8 mouse cellular contexts compared by ENCODE assay signal in genomic region chr6:113103765-113104164, GRCm38 (mm10). TPM values are rescaled to one million over a fixed set of nuclear protein-coding genes. Genes with fewer than 3 reads are reported as not detected.
DNase-seq lines count a peak whose midpoint lies in the region; ATAC-seq and TF ChIP-seq lines count a peak whose summit lies in the region.

No protein-coding gene starts in this region.

- H3K4me2 ChIP-seq in midbrain, embryonic 11.5 days: no peak overlapping the region
- no peak overlapping the region for H3K4me2 ChIP-seq in midbrain, embryonic 15.5 days

- H3K36me3 ChIP-seq in midbrain, embryonic 11.5 days (ENCODE audit: control insufficient read depth, insufficient read depth, low read length): no peaks in the 10 kb centered on the region
- no peaks in the 10 kb centered on the region; the same call in 1 of the 2 replicates for H3K36me3 ChIP-seq in midbrain, embryonic 15.5 days (replicated peaks)
- 0 out of 2 replicates have a peak, but pooled peaks cover 5% of the 10 kb centered on the region for H3K36me3 ChIP-seq in splenic B cell, adult 2 months (ENCODE audit: control insufficient read depth, insufficient read depth, low read length, poor library complexity, severe bottlenecking)

- peak; percentile 39 to 52 for DNase-seq in cerebellum, adult 2 months
- no peak for DNase-seq in cerebellum, adult 8-10 months
- no peak for DNase-seq in midbrain, embryonic 11.5 days (ENCODE audit: low spot score, missing footprints)
- peak; percentile 68 for DNase-seq in cerebellum, adult 9-10 months
- DNase-seq in splenic B cell, adult 2 months (ENCODE audit: low read depth, low spot score): peak; percentile 86

- no peak for TF ChIP-seq POLR2A in cerebellum, adult 2 months (IDR thresholded peaks at IDR 0.05; ENCODE audit: borderline replicate concordance, insufficient read depth, low read length)

- H3K27ac ChIP-seq in cerebellum, adult 2 months (ENCODE audit: insufficient read depth, low read length): no peak overlapping the region
- H3K27ac ChIP-seq in midbrain, embryonic 11.5 days (ENCODE audit: low read depth, low read length): no peak overlapping the region
- no peak overlapping the region for H3K27ac ChIP-seq in midbrain, embryonic 15.5 days

- H3K27me3 ChIP-seq in cerebellum, adult 2 months (ENCODE audit: control insufficient read depth, insufficient read depth, low read length): no peaks in the 10 kb centered on the region
- H3K27me3 ChIP-seq in midbrain, embryonic 11.5 days (ENCODE audit: control insufficient read depth, insufficient read depth, low read length): no peaks in the 10 kb centered on the region
- H3K27me3 ChIP-seq in midbrain, embryonic 15.5 days (replicated peaks): no peaks in the 10 kb centered on the region
- H3K27me3 ChIP-seq in splenic B cell, adult 2 months (ENCODE audit: control insufficient read depth, insufficient read depth, low read length, poor library complexity, severe bottlenecking): no peaks in the 10 kb centered on the region

- TF ChIP-seq CTCF in cerebellum, adult 2 months (IDR thresholded peaks at IDR 0.05; ENCODE audit: borderline replicate concordance, insufficient read depth, low read depth, low read length): peak; percentile 41; the same call in 1 of the 2 replicates

- no peaks in the 10 kb centered on the region for H3K9me3 ChIP-seq in midbrain, embryonic 11.5 days (ENCODE audit: control insufficient read depth, low read length)
- no peaks in the 10 kb centered on the region for H3K9me3 ChIP-seq in midbrain, embryonic 15.5 days

- no peak overlapping the region for H3K4me3 ChIP-seq in cerebellum, adult 2 months (replicated peaks; ENCODE audit: insufficient read depth, low read depth, low read length)
- H3K4me3 ChIP-seq in midbrain, embryonic 11.5 days (ENCODE audit: low read depth, low read length): no peak overlapping the region
- no peak overlapping the region for H3K4me3 ChIP-seq in midbrain, embryonic 15.5 days

- ATAC-seq in midbrain, embryonic 11.5 days (ENCODE audit: low FRiP score): 0 out of 2 replicates have a peak, but pooled peaks have one; percentile 48
- ATAC-seq in midbrain, embryonic 15.5 days (replicated peaks): no peak
- ATAC-seq in inflammation-experienced regulatory T-cells, adult 6 months: peak; percentile 67
- ATAC-seq in megakaryocyte, adult 5-6 weeks (ENCODE audit: poor library complexity, severe bottlenecking): peak; percentile 86

- H3K4me1 ChIP-seq in cerebellum, adult 2 months (ENCODE audit: control insufficient read depth, insufficient read depth, low read length): no peaks in the 10 kb centered on the region; the same call in 1 of the 2 replicates
- H3K4me1 ChIP-seq in midbrain, embryonic 11.5 days (ENCODE audit: control insufficient read depth, insufficient read depth, low read length): peaks cover 2% of the 10 kb centered on the region; the same call in 1 of the 2 replicates
- H3K4me1 ChIP-seq in midbrain, embryonic 15.5 days: peaks cover 6% of the 10 kb centered on the region; the same call in 1 of the 2 replicates

- H3K9ac ChIP-seq in midbrain, embryonic 11.5 days (ENCODE audit: low read length): no peak overlapping the region
- H3K9ac ChIP-seq in midbrain, embryonic 15.5 days: no peak overlapping the region

RNA-seq across cellular contexts. Expression of gene Setd5, which starts 26.6 kb away (rescaled TPM):
- 58.9 and 64.2 TPM in 2 replicates for polyA plus RNA-seq in cerebellum, adult 2 months (2012; rRNA removed)
- polyA plus RNA-seq in midbrain, embryonic 11.5 days (2014; fragmentation: Nextera tagmentation; extraction: Ambion mirVana): 75.0 and 75.5 TPM in 2 replicates
- polyA plus RNA-seq in midbrain, embryonic 15.5 days (2015; fragmentation: Nextera tagmentation; extraction: Ambion mirVana): 46.8 and 47.1 TPM in 2 replicates
- 10 to 100 TPM; 33.6 to 48.8 (median 47.2) TPM for polyA plus RNA-seq in inflammation-experienced regulatory T-cells, adult 6 months (2017; shearing (Covaris generic))
- 81.1 and 84.2 TPM in 2 replicates for total RNA-seq in megakaryocyte, adult 5-6 weeks (2015)
- total RNA-seq in megakaryocyte, adult 5-6 weeks (2017): 46.1 and 63.6 TPM in 2 replicates

RNA-seq across cellular contexts. Expression of gene Thumpd3, which starts 57.7 kb away (rescaled TPM):
- polyA plus RNA-seq in cerebellum, adult 2 months (2012; rRNA removed): 20.8 and 21.8 TPM in 2 replicates
- polyA plus RNA-seq in midbrain, embryonic 11.5 days (2014; fragmentation: Nextera tagmentation; extraction: Ambion mirVana): 57.1 and 59.5 TPM in 2 replicates
- 54.1 and 56.2 TPM in 2 replicates for polyA plus RNA-seq in midbrain, embryonic 15.5 days (2015; fragmentation: Nextera tagmentation; extraction: Ambion mirVana)
- 100 to 1,000 TPM in 2 of 3 experiments, 10 to 100 TPM in 1; 89.0 to 121 (median 107) TPM for polyA plus RNA-seq in inflammation-experienced regulatory T-cells, adult 6 months (2017; shearing (Covaris generic))
- total RNA-seq in megakaryocyte, adult 5-6 weeks (2015): 50.0 and 50.4 TPM in 2 replicates
- 40.8 and 48.5 TPM in 2 replicates for total RNA-seq in megakaryocyte, adult 5-6 weeks (2017)

Comparison
In these comparisons a context has a peak if more than half of its experiments do, and no peak if none do; other contexts are left out.
1. DNase-seq: peak in cerebellum, adult 2 months (2 of 2), cerebellum, adult 9-10 months (single experiment) and splenic B cell, adult 2 months (single experiment); none in cerebellum, adult 8-10 months (single experiment) and midbrain, embryonic 11.5 days (single experiment).